Mouse (Mus musculus): ENCODE data around the gene Ppard. TPM values are rescaled to one million over a fixed set of nuclear protein-coding genes. Genes with fewer than 3 reads are reported as not detected.

The Ppard gene
- polyA plus RNA-seq, 1 experiment from 2014 or later = 2.9 TPM

GRCm38 (mm10) chr17:28231026-28231736 lies 1.3 kb upstream of the Ppard start:
- H3K4me3 ChIP-seq (ENCODE audit: low read depth, low read length) = no peak overlapping the region
- no peaks in the 10 kb centered on the region for H3K9me3 ChIP-seq (ENCODE audit: control insufficient read depth, low read length)
- peaks cover 20% of the 10 kb centered on the region; the same call in 1 of the 2 replicates for H3K36me3 ChIP-seq (ENCODE audit: control insufficient read depth, insufficient read depth, low read length)
- 79% methylated on average over 18 of the region's 18 CpGs for WGBS
- H3K27me3 ChIP-seq (replicated peaks; ENCODE audit: control insufficient read depth, insufficient read depth, low read length) = no peaks in the 10 kb centered on the region
- ATAC-seq (ENCODE audit: low read depth) = no peak
- no peak overlapping the region for H3K4me2 ChIP-seq (ENCODE audit: low read depth, low read length)
- no peak overlapping the region for H3K27ac ChIP-seq (replicated peaks; ENCODE audit: low read depth, low read length)
- no peak overlapping the region for H3K9ac ChIP-seq (ENCODE audit: low read depth, low read length)
- no peak for DNase-seq (ENCODE audit: low spot score)
- peaks cover 14% of the 10 kb centered on the region for H3K4me1 ChIP-seq (ENCODE audit: control insufficient read depth, insufficient read depth, low read length)

- ATAC-seq (ENCODE audit: low read depth) (no peak), DNase-seq (ENCODE audit: low spot score) (no peak)
- peak overlapping the region; percentile 84 for H3K4me3 ChIP-seq (ENCODE audit: low read depth, low read length)
- WGBS = 4% methylated on average over 17 of the region's 17 CpGs
- peak overlapping the region; percentile 95 for H3K9ac ChIP-seq (ENCODE audit: low read depth, low read length)
- peaks cover 20% of the 10 kb centered on the region for H3K4me1 ChIP-seq (ENCODE audit: control insufficient read depth, insufficient read depth, low read length)
- H3K9me3 ChIP-seq (ENCODE audit: control insufficient read depth, low read length) = no peaks in the 10 kb centered on the region
- peak overlapping the region; percentile 87 for H3K27ac ChIP-seq (replicated peaks; ENCODE audit: low read depth, low read length)
- peak overlapping the region; percentile 75 for H3K4me2 ChIP-seq (ENCODE audit: low read depth, low read length)
- peaks cover 20% of the 10 kb centered on the region; the same call in 1 of the 2 replicates for H3K36me3 ChIP-seq (ENCODE audit: control insufficient read depth, insufficient read depth, low read length)
- no peaks in the 10 kb centered on the region for H3K27me3 ChIP-seq (replicated peaks; ENCODE audit: control insufficient read depth, insufficient read depth, low read length)
Observed at GRCm38 (mm10) chr17:28233091-28233731, 711 bp downstream of the Ppard start.

- 79% methylated on average over 5 of the region's 5 CpGs for WGBS
- Histone ChIP-seq H3K4me3 (ENCODE audit: low read depth, low read length) (no peak overlapping the region), H3K36me3 (ENCODE audit: control insufficient read depth, insufficient read depth, low read length) (peaks cover 24% of the 10 kb centered on the region; the same call in 1 of the 2 replicates), H3K4me2 (ENCODE audit: low read depth, low read length) (peak overlapping the region; percentile 20; the same call in 1 of the 2 replicates), H3K27ac (replicated peaks; ENCODE audit: low read depth, low read length) (no peak overlapping the region), H3K27me3 (replicated peaks; ENCODE audit: control insufficient read depth, insufficient read depth, low read length) (no peaks in the 10 kb centered on the region), H3K9ac (ENCODE audit: low read depth, low read length) (peak overlapping the region; percentile 37; the same call in 1 of the 2 replicates), H3K4me1 (ENCODE audit: control insufficient read depth, insufficient read depth, low read length) (peaks cover 20% of the 10 kb centered on the region), H3K9me3 (ENCODE audit: control insufficient read depth, low read length) (no peaks in the 10 kb centered on the region)
- ATAC-seq (ENCODE audit: low read depth) (no peak), DNase-seq (ENCODE audit: low spot score) (no peak)
Observed at GRCm38 (mm10) chr17:28234641-28235040, 2.1 kb downstream of the Ppard start.

- H3K4me2 ChIP-seq (ENCODE audit: low read depth, low read length) = no peak overlapping the region
- peaks cover 38% of the 10 kb centered on the region for H3K36me3 ChIP-seq (ENCODE audit: control insufficient read depth, insufficient read depth, low read length)
- peak overlapping the region; percentile 25; the same call in 1 of the 2 replicates for H3K9ac ChIP-seq (ENCODE audit: low read depth, low read length)
- 70% methylated on average over 7 of the region's 7 CpGs for WGBS
- no peak overlapping the region for H3K27ac ChIP-seq (replicated peaks; ENCODE audit: low read depth, low read length)
- H3K9me3 ChIP-seq (ENCODE audit: control insufficient read depth, low read length) = no peaks in the 10 kb centered on the region
- H3K4me3 ChIP-seq (ENCODE audit: low read depth, low read length) = no peak overlapping the region
- DNase-seq (ENCODE audit: low spot score) (no peak), ATAC-seq (ENCODE audit: low read depth) (no peak)
- H3K4me1 ChIP-seq (ENCODE audit: control insufficient read depth, insufficient read depth, low read length) = peaks cover 20% of the 10 kb centered on the region
- H3K27me3 ChIP-seq (replicated peaks; ENCODE audit: control insufficient read depth, insufficient read depth, low read length) = no peaks in the 10 kb centered on the region
Observed at GRCm38 (mm10) chr17:28235982-28236635, 3.6 kb downstream of the Ppard start.

GRCm38 (mm10) chr17:28236636-28237015 lies 4.1 kb downstream of the Ppard start:
- 86% methylated on average over 4 of the region's 4 CpGs for WGBS
- no peak overlapping the region for H3K27ac ChIP-seq (replicated peaks; ENCODE audit: low read depth, low read length)
- ATAC-seq (ENCODE audit: low read depth) = no peak
- no peak overlapping the region for H3K4me2 ChIP-seq (ENCODE audit: low read depth, low read length)
- H3K27me3 ChIP-seq (replicated peaks; ENCODE audit: control insufficient read depth, insufficient read depth, low read length) = no peaks in the 10 kb centered on the region
- no peak overlapping the region for H3K4me3 ChIP-seq (ENCODE audit: low read depth, low read length)
- H3K9me3 ChIP-seq (ENCODE audit: control insufficient read depth, low read length) = no peaks in the 10 kb centered on the region
- DNase-seq (ENCODE audit: low spot score) = no peak
- peak overlapping the region; percentile 25 for H3K9ac ChIP-seq (ENCODE audit: low read depth, low read length)
- H3K4me1 ChIP-seq (ENCODE audit: control insufficient read depth, insufficient read depth, low read length) = peaks cover 20% of the 10 kb centered on the region
- peaks cover 43% of the 10 kb centered on the region for H3K36me3 ChIP-seq (ENCODE audit: control insufficient read depth, insufficient read depth, low read length)

- H3K4me1 ChIP-seq (ENCODE audit: control insufficient read depth, insufficient read depth, low read length) = peaks cover 20% of the 10 kb centered on the region
- 72% methylated on average over 5 of the region's 5 CpGs for WGBS
- ATAC-seq (ENCODE audit: low read depth) (no peak), DNase-seq (ENCODE audit: low spot score) (no peak)
- H3K4me2 ChIP-seq (ENCODE audit: low read depth, low read length) = no peak overlapping the region
- no peak overlapping the region for H3K9ac ChIP-seq (ENCODE audit: low read depth, low read length)
- no peaks in the 10 kb centered on the region for H3K9me3 ChIP-seq (ENCODE audit: control insufficient read depth, low read length)
- H3K27me3 ChIP-seq (replicated peaks; ENCODE audit: control insufficient read depth, insufficient read depth, low read length) = no peaks in the 10 kb centered on the region
- H3K4me3 ChIP-seq (ENCODE audit: low read depth, low read length) = no peak overlapping the region
- peaks cover 46% of the 10 kb centered on the region for H3K36me3 ChIP-seq (ENCODE audit: control insufficient read depth, insufficient read depth, low read length)
- H3K27ac ChIP-seq (replicated peaks; ENCODE audit: low read depth, low read length) = no peak overlapping the region
Observed at GRCm38 (mm10) chr17:28237362-28237761, 4.9 kb downstream of the Ppard start.

- Histone ChIP-seq H3K9ac (ENCODE audit: low read depth, low read length) (no peak overlapping the region), H3K4me1 (ENCODE audit: control insufficient read depth, insufficient read depth, low read length) (peaks cover 20% of the 10 kb centered on the region), H3K27me3 (replicated peaks; ENCODE audit: control insufficient read depth, insufficient read depth, low read length) (no peaks in the 10 kb centered on the region), H3K9me3 (ENCODE audit: control insufficient read depth, low read length) (no peaks in the 10 kb centered on the region), H3K27ac (replicated peaks; ENCODE audit: low read depth, low read length) (no peak overlapping the region), H3K36me3 (ENCODE audit: control insufficient read depth, insufficient read depth, low read length) (peaks cover 50% of the 10 kb centered on the region), H3K4me2 (ENCODE audit: low read depth, low read length) (no peak overlapping the region), H3K4me3 (ENCODE audit: low read depth, low read length) (no peak overlapping the region)
- WGBS = 80% methylated on average over 6 of the region's 6 CpGs
- DNase-seq (ENCODE audit: low spot score) (no peak), ATAC-seq (ENCODE audit: low read depth) (no peak)
Observed at GRCm38 (mm10) chr17:28237874-28238273, 5.4 kb downstream of the Ppard start.

GRCm38 (mm10) chr17:28240846-28241245 lies 8.3 kb downstream of the Ppard start:
- H3K36me3 ChIP-seq (ENCODE audit: control insufficient read depth, insufficient read depth, low read length) = peaks cover 58% of the 10 kb centered on the region
- H3K4me2 ChIP-seq (ENCODE audit: low read depth, low read length) = no peak overlapping the region
- H3K9me3 ChIP-seq (ENCODE audit: control insufficient read depth, low read length) = no peaks in the 10 kb centered on the region
- no peak overlapping the region for H3K4me3 ChIP-seq (ENCODE audit: low read depth, low read length)
- H3K27ac ChIP-seq (replicated peaks; ENCODE audit: low read depth, low read length) = no peak overlapping the region
- WGBS = 81% methylated on average over 5 of the region's 5 CpGs
- peaks cover 22% of the 10 kb centered on the region for H3K4me1 ChIP-seq (ENCODE audit: control insufficient read depth, insufficient read depth, low read length)
- ATAC-seq (ENCODE audit: low read depth) = no peak
- no peak for DNase-seq (ENCODE audit: low spot score)
- H3K9ac ChIP-seq (ENCODE audit: low read depth, low read length) = no peak overlapping the region
- H3K27me3 ChIP-seq (replicated peaks; ENCODE audit: control insufficient read depth, insufficient read depth, low read length) = no peaks in the 10 kb centered on the region

Measured in embryonic facial prominence, embryonic 14.5 days (tissue).